Mouse (Mus musculus) thymus, postnatal 4 days (tissue): Measurements from ENCODE around the gene Gm7849.
"Not testable (repeated sequence)": the region's sequence is repeated elsewhere in the genome, so short reads cannot be mapped to it uniquely, and the experiment has no call there.

Experiments
- DNase-seq: peaks from one replicate; pipeline ENCODE4 v3.0.0; 2021

Gm7849 gene

GRCm38 (mm10) chr8:21456460-21456859 lies at the start of gene Gm7849:
Gm7849 (minus strand) TSS chr8:21456560.
- not testable (repeated sequence) for DNase-seq

DNA sequence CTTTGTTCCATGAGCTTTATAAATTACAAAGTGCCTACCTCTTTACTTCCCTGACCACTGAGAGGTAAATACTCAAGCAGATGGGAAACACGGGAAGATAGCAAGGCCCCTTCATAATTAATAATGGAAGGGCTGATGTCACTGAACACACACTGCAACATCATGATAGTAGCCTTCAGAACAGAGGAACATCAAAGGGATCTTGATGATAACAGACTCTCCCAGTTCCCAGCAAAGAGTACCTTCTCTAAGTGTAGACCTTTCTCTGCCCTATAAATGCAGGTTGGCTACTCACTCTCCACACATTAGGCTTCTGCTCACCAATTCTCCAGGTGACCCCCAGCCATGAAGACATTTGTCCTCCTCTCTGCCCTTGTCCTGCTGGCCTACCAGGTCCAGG lies 29.2 kb downstream of the Gm7849 start, which contains the start of gene Defa36:
Gene Defa36, plus strand, starts transcription at position 301 of the 400 bp plus-strand sequence.
- DNase-seq, result not testable (repeated sequence)
